Mouse (Mus musculus) stomach, postnatal 0 days (tissue): Measurements from ENCODE around the gene Nell2. TPM values are rescaled to one million over a fixed set of nuclear protein-coding genes. Genes with fewer than 3 reads are reported as not detected.
A peak's percentile ranks its signal among the peaks of the same experiment; 100 is the strongest.

ENCODE experiments used
- ATAC-seq: fragments of 200-750 bp; cut with Nextera tagmentation; 2 replicates; pipeline ENCODE4 v1.8.0; 2017; ENCODE audit not compliant: low FRiP score, low TSS enrichment
- DNase-seq: peaks from one replicate; pipeline ENCODE4 v3.0.0-alpha.2; 2016; ENCODE audit warnings: low spot score
- H3K27ac ChIP-seq: fragments of 300-500 bp; sonication (generic); replicated peaks from 2 replicates; pipeline ENCODE4 v1.5.1; 2014; ENCODE audit warnings: mild to moderate bottlenecking, control low read depth
- H3K27me3 ChIP-seq: fragments of 300-500 bp; sonication (generic); 2 replicates; pipeline ENCODE4 v1.6.1; 2014; ENCODE audit warnings: low read length; ENCODE audit not compliant: control insufficient read depth, insufficient read depth
- H3K36me3 ChIP-seq: fragments of 300-500 bp; sonication (generic); 2 replicates; pipeline ENCODE4 v1.6.1; 2014; ENCODE audit warnings: low read length, mixed read lengths; ENCODE audit not compliant: control insufficient read depth, insufficient read depth
- H3K4me1 ChIP-seq: fragments of 300-500 bp; sonication (generic); replicated peaks from 2 replicates; pipeline ENCODE4 v1.6.1; 2014; ENCODE audit warnings: antibody characterized with exemption; ENCODE audit not compliant: control insufficient read depth, insufficient read depth
- H3K4me2 ChIP-seq: fragments of 300-500 bp; sonication (generic); replicated peaks from 2 replicates; pipeline ENCODE4 v1.6.1; 2014; ENCODE audit warnings: low read depth, mild to moderate bottlenecking, control low read depth, moderate library complexity
- H3K4me3 ChIP-seq: fragments of 300-500 bp; sonication (generic); 2 replicates; pipeline ENCODE4 v1.5.1; 2014; ENCODE audit warnings: low read depth, low read length, control low read depth
- H3K9ac ChIP-seq: fragments of 300-500 bp; sonication (generic); 2 replicates; pipeline ENCODE4 v1.6.1; 2014; ENCODE audit warnings: mild to moderate bottlenecking, low read length, control low read depth, mixed read lengths
- H3K9me3 ChIP-seq: fragments of 300-500 bp; sonication (generic); 2 replicates; pipeline ENCODE4 v1.6.1; 2016; ENCODE audit warnings: low read length; ENCODE audit not compliant: control insufficient read depth
- CTCF ChIP-seq: IDR thresholded peaks from 2 replicates; pipeline ENCODE4 v1.5.1; 2016; ENCODE audit warnings: antibody characterized with exemption, low read depth, mild to moderate bottlenecking, moderate library complexity
- EP300 ChIP-seq: optimal IDR thresholded peaks from 2 replicates; pipeline ENCODE3; 2016; ENCODE audit warnings: antibody characterized with exemption
- WGBS: fragments of 180-500 bp; shearing (Covaris S2); extraction: QIAGEN DNeasy Blood & Tissue Kit; methylation state at CpG from one replicate; pipeline ENCODE4 v1.1.7; 2014; 5-methylcytosine and 5-hydroxymethylcytosine counted together
- polyA plus RNA-seq: library from polyadenylated mRNA; unstranded; fragments of >200 nt; fragmentation: Nextera tagmentation; extraction: Ambion mirVana; gene quantifications from 2 replicates; pipeline ENCODE4 v1.2.1, GENCODE M21; 2015

Nell2 gene
- polyA plus RNA-seq, 1 experiment from 2014 or later: 5.8 TPM

- TF ChIP-seq CTCF (no peak), EP300 (no peak)
- no peak overlapping the region for H3K4me2 ChIP-seq
- H3K27ac ChIP-seq: no peak overlapping the region
- no peaks in the 10 kb centered on the region for H3K36me3 ChIP-seq
- H3K4me1 ChIP-seq: no peaks in the 10 kb centered on the region
- 63% methylated on average over 5 of the region's 5 CpGs for WGBS
- no peaks in the 10 kb centered on the region for H3K27me3 ChIP-seq
- H3K9ac ChIP-seq: no peak overlapping the region
- no peak for DNase-seq
- no peak overlapping the region for H3K4me3 ChIP-seq
- no peaks in the 10 kb centered on the region for H3K9me3 ChIP-seq
- no peak for ATAC-seq
These were observed 252.8 kb downstream of the Nell2 start for GRCm38 (mm10) chr15:95275553-95275952.

GRCm38 (mm10) chr15:95273236-95273635, 255.1 kb downstream of the Nell2 start:
- 78% methylated on average over 3 of the region's 3 CpGs for WGBS
- TF ChIP-seq CTCF (no peak), EP300 (no peak)
- Histone ChIP-seq H3K9ac (no peak overlapping the region), H3K36me3 (no peaks in the 10 kb centered on the region), H3K27ac (no peak overlapping the region), H3K9me3 (no peaks in the 10 kb centered on the region), H3K4me3 (no peak overlapping the region), H3K4me1 (no peaks in the 10 kb centered on the region), H3K4me2 (no peak overlapping the region), H3K27me3 (no peaks in the 10 kb centered on the region)
- no peak for DNase-seq
- no peak for ATAC-seq

- TF ChIP-seq CTCF (peak; percentile 54), EP300 (no peak)
- Histone ChIP-seq H3K27ac (no peak overlapping the region), H3K4me3 (no peak overlapping the region), H3K27me3 (no peaks in the 10 kb centered on the region), H3K4me2 (no peak overlapping the region), H3K9ac (no peak overlapping the region), H3K9me3 (no peaks in the 10 kb centered on the region), H3K4me1 (no peaks in the 10 kb centered on the region), H3K36me3 (no peaks in the 10 kb centered on the region)
- ATAC-seq: no peak
- 87% methylated on average over 3 of the region's 3 CpGs for WGBS
- DNase-seq: no peak
These were observed 256.2 kb downstream of the Nell2 start for GRCm38 (mm10) chr15:95272167-95272566.

GRCm38 (mm10) chr15:95259671-95260450, 268.5 kb downstream of the Nell2 start:
- Histone ChIP-seq H3K36me3 (no peaks in the 10 kb centered on the region), H3K9ac (no peak overlapping the region), H3K4me1 (no peaks in the 10 kb centered on the region), H3K9me3 (no peaks in the 10 kb centered on the region), H3K27me3 (no peaks in the 10 kb centered on the region), H3K4me2 (no peak overlapping the region), H3K27ac (no peak overlapping the region), H3K4me3 (no peak overlapping the region)
- ATAC-seq (no peak), DNase-seq (no peak)
- WGBS: 77% methylated on average over 2 of the region's 2 CpGs
- TF ChIP-seq EP300 (no peak), CTCF (no peak)

GRCm38 (mm10) chr15:95257131-95257530, 271.2 kb downstream of the Nell2 start:
- WGBS: 53% methylated on average over 9 of the region's 9 CpGs
- no peaks in the 10 kb centered on the region for H3K9me3 ChIP-seq
- no peaks in the 10 kb centered on the region for H3K36me3 ChIP-seq
- no peak overlapping the region for H3K9ac ChIP-seq
- H3K4me2 ChIP-seq: no peak overlapping the region
- no peak for DNase-seq
- no peaks in the 10 kb centered on the region for H3K27me3 ChIP-seq
- no peak overlapping the region for H3K27ac ChIP-seq
- H3K4me1 ChIP-seq: no peaks in the 10 kb centered on the region
- no peak for ATAC-seq
- TF ChIP-seq CTCF (no peak), EP300 (no peak)
- H3K4me3 ChIP-seq: no peak overlapping the region

GRCm38 (mm10) chr15:95245516-95245915, 282.8 kb downstream of the Nell2 start:
- DNase-seq (no peak), ATAC-seq (no peak)
- no peaks in the 10 kb centered on the region for H3K36me3 ChIP-seq
- no peak overlapping the region for H3K27ac ChIP-seq
- H3K4me3 ChIP-seq: no peak overlapping the region
- no peak overlapping the region for H3K4me2 ChIP-seq
- TF ChIP-seq EP300 (no peak), CTCF (no peak)
- no peak overlapping the region for H3K9ac ChIP-seq
- WGBS: 91% methylated on average over 11 of the region's 11 CpGs
- no peaks in the 10 kb centered on the region for H3K4me1 ChIP-seq
- no peaks in the 10 kb centered on the region for H3K9me3 ChIP-seq
- no peaks in the 10 kb centered on the region for H3K27me3 ChIP-seq
